In the genomic region with DNA sequence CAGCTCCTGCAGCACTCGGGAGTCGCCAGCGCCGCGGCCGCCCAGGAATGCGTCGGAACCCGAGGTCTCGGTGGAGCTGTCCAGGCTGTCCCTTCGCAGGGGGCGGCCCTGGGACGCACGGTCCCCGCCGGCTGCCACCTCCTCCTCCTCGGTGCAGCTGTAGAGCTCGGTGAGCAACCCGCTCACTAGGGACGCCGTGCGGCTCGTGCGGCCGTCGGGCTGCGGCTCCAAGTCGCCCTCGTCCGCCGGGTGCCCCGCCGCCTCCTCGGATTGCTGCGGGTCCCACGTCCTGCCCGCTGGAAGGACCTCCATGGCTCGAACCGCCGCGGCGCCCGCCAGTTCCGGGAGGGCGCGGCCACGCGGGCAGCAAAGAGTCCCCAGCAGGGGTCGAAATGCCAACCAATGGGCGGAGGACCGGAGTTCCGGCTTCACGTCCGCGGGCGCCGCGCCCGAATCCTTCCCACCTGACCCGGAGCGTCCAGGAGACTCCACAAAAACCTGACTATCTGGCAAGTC, we compare ENCODE assay signal across 8 mouse cellular contexts. TPM values are rescaled to one million over a fixed set of nuclear protein-coding genes. Genes with fewer than 3 reads are reported as not detected.
DNase-seq lines count a peak whose midpoint lies in the region; ATAC-seq lines count a peak whose summit lies in the region.

Gene Tbc1d30 (minus strand): TSS at position 213 of the 516 bp plus-strand sequence.

- no peaks in the 10 kb centered on the region for H3K9me3 ChIP-seq in intestine, embryonic 15.5 days
- H3K9me3 ChIP-seq in limb, embryonic 13.5 days: no peaks in the 10 kb centered on the region
- H3K9me3 ChIP-seq in midbrain, embryonic 12.5 days: no peaks in the 10 kb centered on the region

- H3K27me3 ChIP-seq in intestine, embryonic 15.5 days (replicated peaks): peaks cover 7% of the 10 kb centered on the region
- peaks cover 50% of the 10 kb centered on the region for H3K27me3 ChIP-seq in limb, embryonic 13.5 days
- peaks cover 38% of the 10 kb centered on the region for H3K27me3 ChIP-seq in midbrain, embryonic 12.5 days

- peak within 1 kb of the TSS; percentile 65 for H3K9ac ChIP-seq in intestine, embryonic 15.5 days
- H3K9ac ChIP-seq in limb, embryonic 13.5 days: peak within 1 kb of the TSS; percentile 59
- H3K9ac ChIP-seq in midbrain, embryonic 12.5 days (replicated peaks): peak within 1 kb of the TSS; percentile 49

- peak within 1 kb of the TSS; percentile 68 for H3K27ac ChIP-seq in intestine, embryonic 15.5 days
- no peak within 1 kb of the TSS for H3K27ac ChIP-seq in limb, embryonic 13.5 days
- H3K27ac ChIP-seq in midbrain, embryonic 12.5 days (replicated peaks): no peak within 1 kb of the TSS

- ATAC-seq in intestine, embryonic 15.5 days: peak; percentile 89
- peak; percentile 51 for ATAC-seq in limb, embryonic 13.5 days (ENCODE audit: low FRiP score, low read depth)
- peak; percentile 79 for ATAC-seq in midbrain, embryonic 12.5 days (ENCODE audit: low FRiP score, low read depth)

- no peaks in the 10 kb centered on the region for H3K36me3 ChIP-seq in intestine, embryonic 15.5 days
- H3K36me3 ChIP-seq in limb, embryonic 13.5 days: no peaks in the 10 kb centered on the region
- H3K36me3 ChIP-seq in midbrain, embryonic 12.5 days: no peaks in the 10 kb centered on the region

- peak within 1 kb of the TSS; percentile 62 for H3K4me3 ChIP-seq in intestine, embryonic 15.5 days (replicated peaks)
- peak within 1 kb of the TSS; percentile 53 for H3K4me3 ChIP-seq in limb, embryonic 13.5 days
- H3K4me3 ChIP-seq in midbrain, embryonic 12.5 days: peak within 1 kb of the TSS; percentile 53

- under 1% methylated on average over 61 of the region's 61 CpGs for WGBS in intestine, embryonic 15.5 days
- under 1% methylated on average over 39 of the region's 61 CpGs for WGBS in limb, embryonic 13.5 days
- under 1% methylated on average over 57 of the region's 61 CpGs for WGBS in midbrain, embryonic 12.5 days

- DNase-seq in ovary, postnatal 36 days (ENCODE audit: low spot score): peak; percentile 50
- DNase-seq in ovary, postnatal 10 days (ENCODE audit: low spot score): no peak
- DNase-seq in cerebellum, postnatal 10 days: peak; percentile 87
- DNase-seq in heart, adult 11 months: peak; percentile 98
- peak; percentile 57 for DNase-seq in urinary bladder, postnatal 25 days (ENCODE audit: low spot score)

- H3K4me1 ChIP-seq in intestine, embryonic 15.5 days (replicated peaks): peaks cover 11% of the 10 kb centered on the region
- peaks cover 25% of the 10 kb centered on the region for H3K4me1 ChIP-seq in limb, embryonic 13.5 days
- H3K4me1 ChIP-seq in midbrain, embryonic 12.5 days: peaks cover 14% of the 10 kb centered on the region

- peak within 1 kb of the TSS; percentile 90 for H3K4me2 ChIP-seq in intestine, embryonic 15.5 days (replicated peaks)
- H3K4me2 ChIP-seq in limb, embryonic 13.5 days (replicated peaks): peak within 1 kb of the TSS; percentile 86
- H3K4me2 ChIP-seq in midbrain, embryonic 12.5 days (replicated peaks): peak within 1 kb of the TSS; percentile 95

RNA-seq across cellular contexts. Expression of gene Tbc1d30, which starts in this region (rescaled TPM):
- polyA plus RNA-seq in intestine, embryonic 15.5 days (2015; fragmentation: Nextera tagmentation; extraction: Ambion mirVana): 3.5 and 4.5 TPM in 2 replicates
- 0.64 and 1.0 TPM in 2 replicates for polyA plus RNA-seq in limb, embryonic 13.5 days (2015; fragmentation: Nextera tagmentation; extraction: Ambion mirVana)
- 4.3 and 5.4 TPM in 2 replicates for polyA plus RNA-seq in midbrain, embryonic 12.5 days (2016; fragmentation: Nextera tagmentation; extraction: Ambion mirVana)
